Mouse (Mus musculus) neural tube, embryonic 15.5 days (tissue): ENCODE measurements at regions not wholly inside any gene's neighbourhood (a gene's known extent, or its start where the extent isn't known, plus 50 kb on each side); places are given as distances from the start of the nearest gene placed in this dataset.
"Not testable (repeated sequence)": the region's sequence is repeated elsewhere in the genome, so short reads cannot be mapped to it uniquely, and the experiment has no call there.

Experiments
- ATAC-seq: fragments of 200-750 bp; cut with Nextera tagmentation; 2 replicates; pipeline ENCODE4 v1.8.0; 2017; ENCODE audit warnings: mild to moderate bottlenecking, moderate TSS enrichment, moderate library complexity; ENCODE audit not compliant: low FRiP score
- H3K27ac ChIP-seq: fragments of 300-500 bp; sonication (generic); replicated peaks from 2 replicates; pipeline ENCODE4 v1.5.1; 2015; ENCODE audit warnings: mild to moderate bottlenecking, inconsistent platforms
- H3K27me3 ChIP-seq: fragments of 300-500 bp; sonication (generic); replicated peaks from 2 replicates; pipeline ENCODE4 v1.6.1; 2015; ENCODE audit warnings: inconsistent platforms
- H3K36me3 ChIP-seq: fragments of 300-500 bp; sonication (generic); 2 replicates; pipeline ENCODE4 v1.6.1; 2015; ENCODE audit warnings: inconsistent platforms
- H3K4me1 ChIP-seq: fragments of 300-500 bp; sonication (generic); 2 replicates; pipeline ENCODE4 v1.6.1; 2015; ENCODE audit warnings: inconsistent platforms
- H3K4me2 ChIP-seq: fragments of 300-500 bp; sonication (generic); 2 replicates; pipeline ENCODE4 v1.6.1; 2015; ENCODE audit warnings: inconsistent platforms, mild to moderate bottlenecking, moderate library complexity
- H3K4me3 ChIP-seq: fragments of 300-500 bp; sonication (generic); replicated peaks from 2 replicates; pipeline ENCODE4 v1.5.1; 2015; ENCODE audit warnings: mild to moderate bottlenecking, inconsistent platforms
- H3K9ac ChIP-seq: fragments of 300-500 bp; sonication (generic); replicated peaks from 2 replicates; pipeline ENCODE4 v1.6.1; 2015; ENCODE audit warnings: mild to moderate bottlenecking, inconsistent platforms
- H3K9me3 ChIP-seq: fragments of 300-500 bp; sonication (generic); replicated peaks from 2 replicates; pipeline ENCODE4 v1.6.1; 2016; ENCODE audit warnings: inconsistent platforms
- WGBS: fragments of 180-500 bp; shearing (Covaris S2); methylation state at CpG from one replicate; pipeline ENCODE4 v1.1.7; 2015; ENCODE audit warnings: mixed read lengths; 5-methylcytosine and 5-hydroxymethylcytosine counted together

DNA sequence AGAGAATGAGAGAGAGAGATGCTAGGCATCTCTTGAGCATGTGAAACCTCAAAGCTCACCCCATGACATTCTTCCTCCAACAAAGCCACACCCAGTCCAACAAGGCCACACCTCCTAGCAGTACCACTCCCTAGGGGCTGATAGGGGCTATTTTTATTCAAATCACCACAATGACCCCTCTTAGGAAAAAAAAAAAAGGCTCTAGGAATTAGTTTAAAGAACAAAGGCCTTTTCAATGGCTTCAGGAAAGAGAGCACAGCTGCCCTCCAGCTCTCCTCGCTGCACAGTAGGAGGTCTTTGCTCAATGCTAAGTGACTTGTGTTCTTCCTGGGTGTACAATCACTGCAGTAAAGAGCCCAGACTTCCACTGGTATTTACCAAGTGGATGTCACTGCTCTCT, 270.8 kb upstream of the Ngly1 start:
- Histone ChIP-seq H3K9ac (no peak overlapping the region), H3K27ac (no peak overlapping the region), H3K4me1 (no peaks in the 10 kb centered on the region), H3K4me3 (no peak overlapping the region), H3K36me3 (no peaks in the 10 kb centered on the region), H3K9me3 (no peaks in the 10 kb centered on the region), H3K27me3 (no peaks in the 10 kb centered on the region), H3K4me2 (no peak overlapping the region)
- no peak for ATAC-seq
- WGBS: 3% methylated on average over 1 of the region's 1 CpGs

DNA sequence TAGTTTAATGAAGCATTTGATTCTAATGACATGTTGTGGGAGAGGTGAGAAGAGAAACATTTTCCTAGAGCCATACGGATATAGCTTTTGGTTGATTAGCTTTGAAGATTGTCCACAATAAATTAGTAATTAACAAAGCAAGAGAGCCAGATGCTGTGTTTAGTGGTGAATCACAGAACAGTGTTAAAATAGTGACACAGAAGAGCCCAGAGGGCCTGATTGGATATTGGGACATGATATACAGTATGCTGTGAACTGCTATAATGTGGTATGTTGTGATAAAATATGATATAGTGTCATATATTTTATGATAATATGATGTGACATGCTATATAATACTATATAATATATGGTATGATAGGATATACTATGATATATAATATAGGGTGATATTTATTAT, 243.7 kb upstream of the Ngly1 start:
- 0 out of 2 replicates have a peak, but pooled peaks have one; percentile 41 for ATAC-seq
- no peak overlapping the region for H3K4me3 ChIP-seq

GRCm38 (mm10) chr14:16006968-16007367, 242.1 kb upstream of the Ngly1 start:
- no peak overlapping the region for H3K4me3 ChIP-seq
- no peak overlapping the region for H3K27ac ChIP-seq
- H3K9ac ChIP-seq: no peak overlapping the region
- no peaks in the 10 kb centered on the region for H3K4me1 ChIP-seq
- H3K27me3 ChIP-seq: no peaks in the 10 kb centered on the region
- WGBS: 96% methylated on average over 2 of the region's 2 CpGs
- no peaks in the 10 kb centered on the region for H3K36me3 ChIP-seq
- no peak overlapping the region for H3K4me2 ChIP-seq
- no peaks in the 10 kb centered on the region for H3K9me3 ChIP-seq
- no peak for ATAC-seq

More for the DNA sequence above, 243.7 kb upstream of the Ngly1 start:
- Histone ChIP-seq H3K4me1 (no peaks in the 10 kb centered on the region), H3K9me3 (no peaks in the 10 kb centered on the region), H3K9ac (no peak overlapping the region), H3K27me3 (no peaks in the 10 kb centered on the region), H3K27ac (no peak overlapping the region), H3K4me2 (no peak overlapping the region), H3K36me3 (no peaks in the 10 kb centered on the region)
- WGBS: 32% methylated on average over 1 of the region's 1 CpGs

DNA sequence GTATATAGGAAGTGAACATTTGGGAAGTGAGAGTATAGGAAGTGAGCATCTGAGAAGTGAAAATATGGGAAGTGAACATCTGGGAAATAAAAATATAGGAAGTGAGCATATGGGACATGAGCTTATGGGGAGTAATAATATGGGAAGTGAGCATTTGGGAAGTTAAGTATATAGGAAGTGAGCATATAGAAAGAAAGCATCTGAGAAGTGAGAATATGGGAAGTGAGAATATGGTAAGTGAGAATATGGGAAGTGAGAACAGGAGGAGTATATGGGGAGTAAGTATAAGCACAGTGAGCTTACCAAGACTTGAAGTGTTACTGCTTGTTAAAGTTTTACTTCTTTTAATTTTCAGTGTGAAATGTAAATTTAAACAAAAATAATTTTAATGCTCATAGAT, 239.3 kb upstream of the Ngly1 start:
- H3K4me3 ChIP-seq: no peak overlapping the region
- no peaks in the 10 kb centered on the region for H3K4me1 ChIP-seq
- H3K27ac ChIP-seq: no peak overlapping the region
- no peak for ATAC-seq
- H3K27me3 ChIP-seq: no peaks in the 10 kb centered on the region
- no peak overlapping the region for H3K4me2 ChIP-seq
- no peaks in the 10 kb centered on the region for H3K9me3 ChIP-seq
- H3K9ac ChIP-seq: no peak overlapping the region
- H3K36me3 ChIP-seq: no peaks in the 10 kb centered on the region

DNA sequence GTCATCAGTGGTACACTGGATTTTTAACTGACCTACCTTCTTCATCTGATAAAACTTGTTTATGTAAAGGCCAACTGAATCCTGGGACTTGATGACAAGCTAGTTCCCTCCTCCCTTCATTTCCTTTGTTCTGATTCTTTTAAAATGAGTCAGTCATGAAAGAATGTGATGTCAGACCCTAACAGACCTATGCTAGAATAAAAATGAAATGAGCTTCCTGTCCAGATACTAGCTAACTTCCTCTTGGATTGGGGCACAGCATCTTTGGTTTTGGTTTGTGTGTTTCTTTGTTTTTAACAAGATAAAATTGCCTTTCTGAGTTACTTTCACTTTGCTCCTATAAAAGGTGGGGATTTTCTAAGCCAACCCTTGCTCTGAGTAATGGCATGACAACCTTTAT, 225.2 kb upstream of the Ngly1 start:
- Histone ChIP-seq H3K36me3 (no peaks in the 10 kb centered on the region), H3K9ac (no peak overlapping the region), H3K4me3 (no peak overlapping the region), H3K27me3 (no peaks in the 10 kb centered on the region), H3K27ac (no peak overlapping the region), H3K4me1 (no peaks in the 10 kb centered on the region), H3K4me2 (no peak overlapping the region), H3K9me3 (no peaks in the 10 kb centered on the region)
- no peak for ATAC-seq

DNA sequence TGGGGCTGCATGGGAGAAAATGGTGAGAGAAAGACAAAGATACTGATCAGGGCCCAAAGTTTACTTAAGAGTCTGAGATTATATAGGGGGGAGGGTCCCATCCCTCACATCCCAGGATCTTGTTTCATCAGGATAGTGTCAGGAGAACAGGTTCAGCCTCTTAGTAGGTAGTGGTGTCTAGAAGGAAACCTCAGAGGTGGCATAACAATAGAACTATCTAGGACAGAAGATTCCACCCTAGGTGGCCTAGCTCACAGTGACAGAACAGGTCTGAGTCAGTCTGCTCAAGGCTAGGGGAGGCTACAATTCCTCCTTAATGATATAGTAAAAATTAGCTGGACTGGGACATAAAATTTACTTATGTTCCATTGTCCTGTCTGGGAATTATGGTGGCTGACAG, 211.3 kb upstream of the Ngly1 start:
- Histone ChIP-seq H3K27me3 (no peaks in the 10 kb centered on the region), H3K36me3 (no peaks in the 10 kb centered on the region), H3K9me3 (no peaks in the 10 kb centered on the region), H3K27ac (no peak overlapping the region), H3K4me3 (no peak overlapping the region), H3K9ac (no peak overlapping the region), H3K4me1 (no peaks in the 10 kb centered on the region), H3K4me2 (no peak overlapping the region)
- ATAC-seq: no peak

- H3K27ac ChIP-seq: no peak overlapping the region
- no peak for ATAC-seq
- H3K4me2 ChIP-seq: no peak overlapping the region
- no peak overlapping the region for H3K4me3 ChIP-seq
- no peaks in the 10 kb centered on the region for H3K27me3 ChIP-seq
- H3K36me3 ChIP-seq: no peaks in the 10 kb centered on the region
- no peak overlapping the region for H3K9ac ChIP-seq
- WGBS: 80% methylated on average over 1 of the region's 1 CpGs
- no peaks in the 10 kb centered on the region for H3K9me3 ChIP-seq
- no peaks in the 10 kb centered on the region for H3K4me1 ChIP-seq
Measured at GRCm38 (mm10) chr14:16038336-16038735, 210.7 kb upstream of the Ngly1 start.

- Histone ChIP-seq H3K4me2 (no peak overlapping the region), H3K9ac (no peak overlapping the region), H3K36me3 (no peaks in the 10 kb centered on the region), H3K27ac (no peak overlapping the region), H3K9me3 (no peaks in the 10 kb centered on the region), H3K4me3 (no peak overlapping the region), H3K27me3 (no peaks in the 10 kb centered on the region), H3K4me1 (no peaks in the 10 kb centered on the region)
- ATAC-seq: no peak
Measured at GRCm38 (mm10) chr14:16044466-16044865, 204.6 kb upstream of the Ngly1 start.

DNA sequence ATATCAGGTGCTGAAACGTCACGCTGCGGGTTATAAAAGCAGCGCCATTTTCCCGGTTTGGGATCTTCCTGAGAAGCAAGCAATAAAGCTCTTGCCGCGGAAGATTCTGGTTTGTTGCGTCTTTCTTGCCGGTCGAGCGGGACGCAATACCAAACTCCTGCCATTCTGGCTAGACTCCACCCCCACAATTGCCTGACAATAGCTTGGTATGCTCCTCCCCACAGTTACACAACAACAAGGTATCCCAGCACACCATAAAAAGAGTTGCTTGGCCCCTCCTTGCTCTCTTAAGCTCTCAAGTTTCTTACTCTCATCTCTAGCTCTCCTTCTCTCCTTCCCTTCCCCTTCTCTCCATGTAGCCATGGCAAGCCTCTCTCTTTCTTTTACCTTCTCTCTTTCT, 176.5 kb upstream of the Ngly1 start:
- 94% methylated on average over 7 of the region's 12 CpGs for WGBS
- ATAC-seq, H3K9me3 ChIP-seq, H3K36me3 ChIP-seq, H3K27me3 ChIP-seq, H3K4me3 ChIP-seq, H3K27ac ChIP-seq, H3K9ac ChIP-seq, H3K4me2 ChIP-seq, H3K4me1 ChIP-seq: not testable (repeated sequence)

- 73% methylated on average over 1 of the region's 1 CpGs for WGBS
- Histone ChIP-seq H3K4me3 (no peak overlapping the region), H3K36me3 (no peaks in the 10 kb centered on the region), H3K4me1 (no peaks in the 10 kb centered on the region), H3K27ac (no peak overlapping the region), H3K9me3 (no peaks in the 10 kb centered on the region), H3K4me2 (no peak overlapping the region), H3K27me3 (no peaks in the 10 kb centered on the region), H3K9ac (no peak overlapping the region)
- no peak for ATAC-seq
Measured at GRCm38 (mm10) chr14:16074089-16074488, 175.0 kb upstream of the Ngly1 start.

DNA sequence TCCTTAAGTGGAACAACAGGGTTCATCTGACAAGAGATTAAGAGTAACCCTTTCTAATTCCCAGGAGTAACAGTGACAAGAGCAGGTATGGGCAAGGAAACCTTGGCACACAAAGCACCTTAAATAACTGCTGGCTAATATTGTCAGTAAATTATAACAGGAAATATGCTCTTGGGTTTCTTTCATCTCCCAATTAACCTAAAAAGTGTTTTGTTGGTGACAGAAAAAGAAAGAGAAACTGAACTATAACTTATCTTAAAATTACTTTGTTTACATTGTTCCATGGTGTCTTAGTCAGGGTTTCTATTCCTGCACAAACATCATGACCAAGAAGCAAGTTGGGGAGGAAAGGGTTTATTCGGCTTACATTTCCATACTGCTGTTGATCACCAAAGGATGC, 170.0 kb upstream of the Ngly1 start:
- Histone ChIP-seq H3K4me2 (no peak overlapping the region), H3K36me3 (no peaks in the 10 kb centered on the region), H3K27ac (no peak overlapping the region), H3K27me3 (no peaks in the 10 kb centered on the region), H3K9ac (no peak overlapping the region), H3K4me3 (no peak overlapping the region), H3K4me1 (no peaks in the 10 kb centered on the region), H3K9me3 (no peaks in the 10 kb centered on the region)
- no peak for ATAC-seq
- WGBS: 85% methylated on average over 1 of the region's 1 CpGs

- H3K36me3 ChIP-seq, H3K9ac ChIP-seq, H3K4me2 ChIP-seq, H3K4me3 ChIP-seq, H3K27ac ChIP-seq, H3K4me1 ChIP-seq, H3K27me3 ChIP-seq, ATAC-seq, H3K9me3 ChIP-seq: not testable (repeated sequence)
Measured at GRCm38 (mm10) chr14:16087231-16087630, 161.8 kb upstream of the Ngly1 start.

DNA sequence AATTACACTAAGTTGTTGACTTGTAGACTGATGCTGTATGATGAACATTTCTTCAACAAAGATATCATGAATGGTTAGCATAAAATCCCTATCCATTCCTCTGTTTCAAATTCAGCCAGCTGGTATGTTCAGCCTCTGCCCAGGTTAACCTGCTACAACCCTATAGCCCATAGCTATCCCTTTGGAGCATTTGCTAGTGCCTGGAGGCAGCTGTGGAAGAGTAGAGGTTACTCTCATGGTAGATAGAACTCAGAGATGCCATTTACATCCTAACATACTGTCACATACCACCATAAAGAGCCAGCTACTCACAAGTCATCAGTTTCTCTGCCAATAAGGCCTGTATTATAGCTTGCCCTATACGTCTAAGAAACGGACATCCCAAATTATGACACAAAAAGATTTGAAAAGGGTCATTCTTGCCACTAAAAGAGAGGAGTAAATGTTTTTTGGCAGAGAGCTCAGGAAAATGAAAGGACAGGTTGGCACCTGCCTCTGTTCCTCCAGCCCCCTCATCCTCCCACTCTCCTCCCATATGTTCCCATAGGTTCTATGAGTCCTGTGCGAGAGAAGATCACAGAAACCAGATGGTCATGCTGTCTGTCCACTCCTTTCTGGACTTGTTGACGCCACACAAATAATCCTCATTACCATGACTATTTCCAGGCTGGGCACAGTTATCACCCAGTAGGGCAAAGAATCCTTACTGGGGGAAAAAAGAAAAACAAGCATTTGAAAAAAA, 156.5 kb upstream of the Ngly1 start:
- ATAC-seq: no peak
- 96% methylated on average over 4 of the region's 4 CpGs for WGBS
- no peaks in the 10 kb centered on the region for H3K9me3 ChIP-seq
- no peak overlapping the region for H3K4me2 ChIP-seq
- no peaks in the 10 kb centered on the region for H3K4me1 ChIP-seq
- no peaks in the 10 kb centered on the region for H3K36me3 ChIP-seq
- no peak overlapping the region for H3K9ac ChIP-seq
- no peak overlapping the region for H3K27ac ChIP-seq
- no peak overlapping the region for H3K4me3 ChIP-seq
- no peaks in the 10 kb centered on the region for H3K27me3 ChIP-seq
